Mouse (Mus musculus): ENCODE measurements around the gene Reep6.

Reep6 gene

GRCm38 (mm10) chr10:80371411-80371966, 41.7 kb downstream of the Reep6 start:
- POLR2A ChIA-PET: interaction anchor here in 3 of 4 experiments (1.0 to 1.9 kb wide), 16 partner anchors 9 to 459 kb away, joined by 3 to 11 read pairs (median 4); partner anchors contain the start of genes Rps15 (in 2 of the 3), Atp8b3 (in 1 of the 3), Mex3d (in 1 of the 3) and Pcsk4 (in 1 of the 3)

GRCm38 (mm10) chr10:80371983-80372382, 42.2 kb downstream of the Reep6 start:
- POLR2A ChIA-PET: interaction anchor here in 3 of 4 experiments (0.6 to 1.9 kb wide), 20 partner anchors 9 to 459 kb away, joined by 3 to 11 read pairs (median 4); partner anchors contain the start of genes Rps15 (in 3 of the 3), Atp8b3 (in 1 of the 3), Mex3d (in 1 of the 3) and Pcsk4 (in 1 of the 3)
- CTCF ChIA-PET: interaction anchor here (0.5 to 2.1 kb wide), 15 partner anchors 20 to 207 kb away, joined by 3 to 14 read pairs (median 4); partner anchors contain the start of genes Cirbp (in 1 of the 4), Mbd3 (in 1 of the 4) and Pcsk4 (in 1 of the 4)

More at GRCm38 (mm10) chr10:80371411-80371966, 41.7 kb downstream of the Reep6 start:
- CTCF ChIA-PET: interaction anchor here (0.6 to 2.1 kb wide), 13 partner anchors 20 to 206 kb away, joined by 3 to 14 read pairs (median 4); partner anchors contain the start of genes Cirbp (in 1 of the 4), Mbd3 (in 1 of the 4) and Pcsk4 (in 1 of the 4)

- ChIA-PET CTCF (interaction anchor here in 3 of 4 experiments (0.8 to 2.1 kb wide), 11 partner anchors 22 to 247 kb away, joined by 3 to 11 read pairs (median 4); partner anchors contain the start of genes Cirbp (in 1 of the 3) and Pcsk4 (in 1 of the 3)), POLR2A (interaction anchor here in 3 of 4 experiments (0.7 to 1.9 kb wide), 19 partner anchors 10 to 208 kb away, joined by 3 to 11 read pairs (median 4); partner anchors contain the start of genes Rps15 (in 3 of the 3), Atp8b3 (in 1 of the 3), Mex3d (in 1 of the 3) and Pcsk4 (in 1 of the 3))
Measured at GRCm38 (mm10) chr10:80372706-80373105, 43.0 kb downstream of the Reep6 start.

- CTCF ChIA-PET: interaction anchor here (0.5 to 4.9 kb wide), 118 partner anchors 8 to 1187 kb away, joined by 3 to 67 read pairs (median 4); partner anchors contain the start of genes Adamtsl5 (in 4 of the 4), Apc2 (in 2 of the 4), 1600002K03Rik (in 1 of the 4) and Ap3d1 (in 1 of the 4)
- POLR2A ChIA-PET: interaction anchor here (0.5 to 3.9 kb wide), 46 partner anchors 10 to 483 kb away, joined by 3 to 18 read pairs (median 4); partner anchors contain the start of genes Dazap1 (in 2 of the 4), Pcsk4 (in 2 of the 4), Rps15 (in 2 of the 4) and Abhd17a (in 1 of the 4)
Measured at GRCm38 (mm10) chr10:80374063-80374462, 44.3 kb downstream of the Reep6 start.

- ChIA-PET CTCF (interaction anchor here (0.5 to 4.9 kb wide), 135 partner anchors 9 to 1923 kb away, joined by 3 to 67 read pairs (median 5); partner anchors contain the start of genes Rexo1 (in 3 of the 4), Adamtsl5 (in 2 of the 4), Apc2 (in 2 of the 4) and Mbd3 (in 2 of the 4)), POLR2A (interaction anchor here in 3 of 4 experiments (0.5 to 3.9 kb wide), 35 partner anchors 9 to 721 kb away, joined by 3 to 18 read pairs (median 4); partner anchors contain the start of genes Mbd3 (in 2 of the 3), Apc2 (in 1 of the 3), Atp8b3 (in 1 of the 3) and Mex3d (in 1 of the 3))
Measured at GRCm38 (mm10) chr10:80376160-80376559, 46.4 kb downstream of the Reep6 start.

GRCm38 (mm10) chr10:80377716-80378115, 48.0 kb downstream of the Reep6 start:
- CTCF ChIA-PET: interaction anchor here (0.6 to 4.9 kb wide), 51 partner anchors 8 to 980 kb away, joined by 3 to 67 read pairs (median 4); partner anchors contain the start of genes Mbd3 (in 2 of the 4), 1600002K03Rik (in 1 of the 4), Abhd17a (in 1 of the 4) and Adamtsl5 (in 1 of the 4)
- POLR2A ChIA-PET: interaction anchor here in 3 of 4 experiments (0.5 to 2.5 kb wide), 22 partner anchors 8 to 668 kb away, joined by 3 to 10 read pairs (median 4); partner anchors contain the start of genes Mbd3 (in 2 of the 3) and Mex3d (in 1 of the 3)

GRCm38 (mm10) chr10:80382641-80383365, 53.0 kb downstream of the Reep6 start:
- ChIA-PET POLR2A (interaction anchor here in 2 of 4 experiments (0.8 to 7.6 kb wide), 8 partner anchors 14 to 293 kb away, joined by 3 to 69 read pairs (median 6); partner anchors contain the start of genes Mbd3 (in 1 of the 2) and Rps15 (in 1 of the 2)), CTCF (interaction anchor here in 2 of 4 experiments (0.5 to 1.0 kb wide), 9 partner anchors 16 to 910 kb away, joined by 3 to 8 read pairs (median 3); partner anchors contain the start of genes Mbd3 (in 1 of the 2) and Pip5k1c (in 1 of the 2))

GRCm38 (mm10) chr10:80383431-80383830, 53.7 kb downstream of the Reep6 start:
- ChIA-PET CTCF (interaction anchor here in 3 of 4 experiments (0.5 to 4.1 kb wide), 13 partner anchors 7 to 307 kb away, joined by 3 to 41 read pairs (median 4); partner anchors contain the start of gene Mbd3 (in 1 of the 3)), POLR2A (interaction anchor here in 2 of 4 experiments (0.8 to 7.6 kb wide), 15 partner anchors 8 to 292 kb away, joined by 3 to 87 read pairs (median 7); partner anchors contain the start of genes Mbd3 (in 2 of the 2), Rexo1 (in 1 of the 2) and Rps15 (in 1 of the 2))

- CTCF ChIA-PET: interaction anchor here in 3 of 4 experiments (0.6 to 4.1 kb wide), 18 partner anchors 7 to 155 kb away, joined by 3 to 41 read pairs (median 4); partner anchors contain the start of gene Atp8b3 (in 1 of the 3)
- POLR2A ChIA-PET: interaction anchor here in 3 of 4 experiments (0.6 to 7.6 kb wide), 19 partner anchors 9 to 292 kb away, joined by 3 to 87 read pairs (median 6); partner anchors contain the start of genes Mbd3 (in 2 of the 3), Apc2 (in 1 of the 3), Plk5 (in 1 of the 3) and Rexo1 (in 1 of the 3)
Measured at GRCm38 (mm10) chr10:80384115-80384639, 54.4 kb downstream of the Reep6 start.

- POLR2A ChIA-PET: interaction anchor here (0.6 to 7.6 kb wide), 26 partner anchors 9 to 292 kb away, joined by 3 to 87 read pairs (median 6); partner anchors contain the start of genes Mbd3 (in 3 of the 4), Rps15 (in 2 of the 4), Apc2 (in 1 of the 4) and Atp8b3 (in 1 of the 4)
- CTCF ChIA-PET: interaction anchor here (0.7 to 4.1 kb wide), 16 partner anchors 8 to 125 kb away, joined by 3 to 41 read pairs (median 4); no protein-coding TSS in a partner anchor
Measured at GRCm38 (mm10) chr10:80384709-80385108, 55.0 kb downstream of the Reep6 start.

GRCm38 (mm10) chr10:80385310-80385709, 55.6 kb downstream of the Reep6 start:
- POLR2A ChIA-PET: interaction anchor here (0.7 to 7.6 kb wide), 43 partner anchors 9 to 291 kb away, joined by 3 to 87 read pairs (median 6); partner anchors contain the start of genes Mbd3 (in 3 of the 4), Rps15 (in 3 of the 4), Rexo1 (in 2 of the 4) and Uqcr11 (in 2 of the 4)
- CTCF ChIA-PET: interaction anchor here (0.5 to 4.1 kb wide), 21 partner anchors 8 to 192 kb away, joined by 3 to 41 read pairs (median 4); no protein-coding TSS in a partner anchor

Measured in embryonic stem cell, embryonic (primary cell).